Comparison of ENCODE assay signal across 9 mouse cellular contexts in the genomic region with DNA sequence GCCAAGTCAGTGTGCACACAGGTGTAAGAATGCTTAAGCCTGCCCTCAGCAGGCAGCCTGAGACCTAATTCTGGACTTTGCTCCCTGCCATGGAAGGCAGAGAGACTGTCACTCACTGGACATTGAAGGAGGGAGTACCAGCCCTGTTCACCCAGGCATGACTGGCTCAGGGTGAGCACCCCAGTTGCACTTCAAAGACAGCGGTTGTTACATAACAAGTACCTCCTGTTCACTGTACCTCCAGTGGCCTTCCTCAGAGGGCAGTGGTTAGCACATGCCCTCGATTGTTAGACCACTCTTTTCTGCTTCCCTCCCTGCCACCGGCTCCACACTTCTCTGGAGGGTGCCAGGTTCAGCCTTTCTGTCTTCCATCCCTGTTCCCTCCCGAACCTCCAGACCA.
DNase-seq lines count a peak whose midpoint lies in the region; ATAC-seq lines count a peak whose summit lies in the region.
"Had no signal": no experiment of that assay in that cellular context is flagged by ENCODE, and none has a peak within 500 bp of the region (broad histone marks: within the 10 kb centered on the region; RNA-seq: fewer than 3 reads in every experiment).

No protein-coding gene starts in this region.

- intact Hi-C loops in heart, postnatal 14 days (cut with DNase I) = no loop called here

- H3K27ac ChIP-seq in heart, embryonic 14.5 days (replicated peaks in 1 of 2; ENCODE audit: control insufficient read depth in 1 of 2, insufficient read depth in 1 of 2, low read depth in 2 of 2, low read length in 2 of 2) = peak overlapping the region; percentile 61 to 88
- H3K27ac ChIP-seq in embryonic facial prominence, embryonic 13.5 days = 0 out of 2 replicates have a peak overlapping the region, but pooled peaks have one; percentile 58
- H3K27ac ChIP-seq in midbrain, embryonic 11.5 days (ENCODE audit: low read depth, low read length) = no peak overlapping the region

- ATAC-seq in heart, embryonic 14.5 days (ENCODE audit: insufficient number of reproducible peaks, insufficient read depth, low FRiP score, low read depth) = no peak
- no peak for ATAC-seq in embryonic facial prominence, embryonic 13.5 days (ENCODE audit: insufficient number of reproducible peaks, insufficient read depth, low FRiP score, low TSS enrichment, low read depth)
- no peak for ATAC-seq in midbrain, embryonic 11.5 days (ENCODE audit: low FRiP score)
- ATAC-seq in frontal cortex, adult (ENCODE audit: low TSS enrichment) = no peak

- peak overlapping the region in 1 of 2 experiments; percentile 11; a peak in 2 of 4 replicates for H3K4me3 ChIP-seq in heart, embryonic 14.5 days (ENCODE audit: control insufficient read depth in 1 of 2, insufficient read depth in 1 of 2, low read depth in 1 of 2, low read length in 2 of 2)
- no peak overlapping the region for H3K4me3 ChIP-seq in embryonic facial prominence, embryonic 13.5 days
- no peak overlapping the region for H3K4me3 ChIP-seq in midbrain, embryonic 11.5 days (ENCODE audit: low read depth, low read length)

- H3K9ac ChIP-seq in heart, embryonic 14.5 days (ENCODE audit: low read length) = peak overlapping the region; percentile 45; the same call in 1 of the 2 replicates
- no peak overlapping the region for H3K9ac ChIP-seq in embryonic facial prominence, embryonic 13.5 days
- H3K9ac ChIP-seq in midbrain, embryonic 11.5 days (ENCODE audit: low read length) = no peak overlapping the region

- H3K4me1 ChIP-seq in heart, embryonic 14.5 days (ENCODE audit: control insufficient read depth in 2 of 2, insufficient read depth in 2 of 2, low read length in 2 of 2) = peaks cover 35% of the 10 kb centered on the region in 2 experiments
- H3K4me1 ChIP-seq in embryonic facial prominence, embryonic 13.5 days = peaks cover 24% of the 10 kb centered on the region
- peaks cover 16% of the 10 kb centered on the region for H3K4me1 ChIP-seq in midbrain, embryonic 11.5 days (ENCODE audit: control insufficient read depth, insufficient read depth, low read length)

- 78% methylated on average over 4 of the region's 4 CpGs for WGBS in heart, embryonic 14.5 days
- 72% methylated on average over 4 of the region's 4 CpGs for WGBS in embryonic facial prominence, embryonic 13.5 days
- WGBS in midbrain, embryonic 11.5 days = 64% methylated on average over 4 of the region's 4 CpGs

- no peaks in the 10 kb centered on the region for H3K9me3 ChIP-seq in heart, embryonic 14.5 days (ENCODE audit: control insufficient read depth, low read length)
- H3K9me3 ChIP-seq in embryonic facial prominence, embryonic 13.5 days = no peaks in the 10 kb centered on the region
- no peaks in the 10 kb centered on the region for H3K9me3 ChIP-seq in midbrain, embryonic 11.5 days (ENCODE audit: control insufficient read depth, low read length)

- H3K27me3 ChIP-seq in heart, embryonic 14.5 days (ENCODE audit: control insufficient read depth, insufficient read depth, low read length) = no peaks in the 10 kb centered on the region
- H3K27me3 ChIP-seq in embryonic facial prominence, embryonic 13.5 days = no peaks in the 10 kb centered on the region
- H3K27me3 ChIP-seq in midbrain, embryonic 11.5 days (ENCODE audit: control insufficient read depth, insufficient read depth, low read length) = no peaks in the 10 kb centered on the region

- peak overlapping the region; percentile 53 for H3K4me2 ChIP-seq in heart, embryonic 14.5 days (ENCODE audit: low read length)
- H3K4me2 ChIP-seq in embryonic facial prominence, embryonic 13.5 days = peak overlapping the region; percentile 39; the same call in 1 of the 2 replicates
- no peak overlapping the region for H3K4me2 ChIP-seq in midbrain, embryonic 11.5 days

- DNase-seq in heart, postnatal 14 days = no peak
- DNase-seq in 3T3-L1 (ENCODE audit: low read depth, low spot score) = peak; percentile 35
- peak; percentile 29 for DNase-seq in kidney, postnatal 10 days
- no peak for DNase-seq in urinary bladder, adult 2 months (ENCODE audit: low spot score)
- no peak for DNase-seq in midbrain, embryonic 11.5 days (ENCODE audit: low spot score, missing footprints)
- DNase-seq: thymus, adult 2 months had no signal

- H3K36me3 ChIP-seq in heart, embryonic 14.5 days (ENCODE audit: control insufficient read depth, insufficient read depth, low read length) = no peaks in the 10 kb centered on the region
- no peaks in the 10 kb centered on the region for H3K36me3 ChIP-seq in embryonic facial prominence, embryonic 13.5 days
- no peaks in the 10 kb centered on the region for H3K36me3 ChIP-seq in midbrain, embryonic 11.5 days (ENCODE audit: control insufficient read depth, insufficient read depth, low read length)

Comparison
In these comparisons a context has a peak if more than half of its experiments do, and no peak if none do; other contexts are left out.
1. DNase-seq: peak in 3T3-L1 (single experiment) and kidney, postnatal 10 days (single experiment); none in heart, postnatal 14 days (0 of 2), urinary bladder, adult 2 months (single experiment) and midbrain, embryonic 11.5 days (single experiment).